Mouse (Mus musculus): ENCODE measurements around the gene Ndufs1. TPM values are rescaled to one million over a fixed set of nuclear protein-coding genes. Genes with fewer than 3 reads are reported as not detected.

The Ndufs1 gene
- total RNA-seq, 1 experiment from 2014 or later: 101 TPM

GRCm38 (mm10) chr1:63126206-63126605 is 50.4 kb downstream of the Ndufs1 start:
- no peak for ATAC-seq (ENCODE audit: extremely low read depth, insufficient number of reproducible peaks, low FRiP score, poor library complexity, severe bottlenecking)

- ATAC-seq (ENCODE audit: extremely low read depth, insufficient number of reproducible peaks, low FRiP score, poor library complexity, severe bottlenecking): no peak
Measured at GRCm38 (mm10) chr1:63123823-63124450, 52.7 kb downstream of the Ndufs1 start.

GRCm38 (mm10) chr1:63122005-63122404 is 54.6 kb downstream of the Ndufs1 start:
- ATAC-seq (ENCODE audit: extremely low read depth, insufficient number of reproducible peaks, low FRiP score, poor library complexity, severe bottlenecking): no peak

- no peak for ATAC-seq (ENCODE audit: extremely low read depth, insufficient number of reproducible peaks, low FRiP score, poor library complexity, severe bottlenecking)
Measured at GRCm38 (mm10) chr1:63120382-63120781, 56.3 kb downstream of the Ndufs1 start.

GRCm38 (mm10) chr1:63119675-63120074 is 57.0 kb downstream of the Ndufs1 start:
- ATAC-seq (ENCODE audit: extremely low read depth, insufficient number of reproducible peaks, low FRiP score, poor library complexity, severe bottlenecking): peak; percentile 45; the same call in 1 of the 2 replicates

GRCm38 (mm10) chr1:63115540-63115939 is 61.1 kb downstream of the Ndufs1 start:
- ATAC-seq (ENCODE audit: extremely low read depth, insufficient number of reproducible peaks, low FRiP score, poor library complexity, severe bottlenecking): no peak

GRCm38 (mm10) chr1:63115096-63115495 is 61.5 kb downstream of the Ndufs1 start:
- ATAC-seq (ENCODE audit: extremely low read depth, insufficient number of reproducible peaks, low FRiP score, poor library complexity, severe bottlenecking): no peak

- peak; percentile 92 for ATAC-seq (ENCODE audit: extremely low read depth, insufficient number of reproducible peaks, low FRiP score, poor library complexity, severe bottlenecking)
Measured at GRCm38 (mm10) chr1:63114136-63114781, 62.4 kb downstream of the Ndufs1 start, which contains the start of gene Ino80d. Gene Ino80d (minus strand): TSS chr1:63114667.

GRCm38 (mm10) chr1:63113274-63114135 is 63.1 kb downstream of the Ndufs1 start:
- ATAC-seq (ENCODE audit: extremely low read depth, insufficient number of reproducible peaks, low FRiP score, poor library complexity, severe bottlenecking): no peak

DNA sequence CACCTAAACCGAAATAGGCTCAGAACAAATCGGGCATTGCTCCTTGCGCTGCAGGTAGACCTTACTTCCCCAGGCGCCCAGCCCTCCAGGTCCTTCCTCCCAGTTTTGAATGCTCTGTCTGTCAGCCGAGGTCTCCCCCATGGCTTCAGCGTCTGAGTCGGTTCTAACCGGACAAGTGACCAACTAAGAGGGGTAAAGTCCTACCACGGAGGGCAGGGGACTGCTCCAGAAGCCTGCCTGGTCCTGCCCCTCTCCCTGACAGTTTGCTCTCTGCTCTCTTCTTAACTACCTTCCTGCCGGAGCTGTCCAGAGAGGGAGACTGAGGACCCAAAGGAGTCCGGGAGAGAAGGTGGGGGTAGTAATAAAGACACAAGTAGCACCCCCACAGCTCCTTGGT is 63.8 kb downstream of the Ndufs1 start:
- 0 out of 2 replicates have a peak, but pooled peaks have one; percentile 3 for ATAC-seq (ENCODE audit: extremely low read depth, insufficient number of reproducible peaks, low FRiP score, poor library complexity, severe bottlenecking)

DNA sequence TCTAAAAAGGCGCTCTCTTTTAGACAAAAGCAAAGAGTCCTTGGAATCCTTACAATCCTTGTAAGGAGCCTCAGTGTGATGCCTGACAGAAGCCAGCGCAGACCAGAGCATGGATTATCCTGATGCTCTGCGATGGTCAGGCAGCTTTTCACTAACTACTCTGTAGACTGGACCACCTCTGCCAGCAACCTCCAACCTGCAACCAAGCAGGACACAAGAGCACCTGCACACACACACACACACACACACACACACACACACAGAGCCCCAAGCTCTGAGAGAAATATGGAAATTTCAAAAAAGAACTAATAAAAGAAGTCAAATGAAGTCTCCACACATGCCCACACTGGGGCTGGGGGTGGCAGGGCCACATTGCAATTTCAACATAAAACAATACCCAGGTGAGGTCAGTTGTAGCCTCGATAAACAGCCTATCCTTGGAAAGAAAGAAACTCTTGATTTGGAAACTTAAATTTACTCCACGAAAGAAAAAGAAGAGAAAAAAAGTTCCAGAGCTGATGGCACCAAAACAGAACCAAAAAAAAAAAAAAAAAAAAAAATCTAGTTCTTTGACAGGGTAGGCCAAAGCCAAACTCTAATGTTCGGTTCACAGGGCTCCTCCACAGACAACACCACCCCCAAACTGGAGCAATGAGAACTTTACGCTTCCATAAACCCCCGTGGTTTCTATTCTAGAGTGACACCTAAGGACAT is 64.3 kb downstream of the Ndufs1 start:
- no peak for ATAC-seq (ENCODE audit: extremely low read depth, insufficient number of reproducible peaks, low FRiP score, poor library complexity, severe bottlenecking)

DNA sequence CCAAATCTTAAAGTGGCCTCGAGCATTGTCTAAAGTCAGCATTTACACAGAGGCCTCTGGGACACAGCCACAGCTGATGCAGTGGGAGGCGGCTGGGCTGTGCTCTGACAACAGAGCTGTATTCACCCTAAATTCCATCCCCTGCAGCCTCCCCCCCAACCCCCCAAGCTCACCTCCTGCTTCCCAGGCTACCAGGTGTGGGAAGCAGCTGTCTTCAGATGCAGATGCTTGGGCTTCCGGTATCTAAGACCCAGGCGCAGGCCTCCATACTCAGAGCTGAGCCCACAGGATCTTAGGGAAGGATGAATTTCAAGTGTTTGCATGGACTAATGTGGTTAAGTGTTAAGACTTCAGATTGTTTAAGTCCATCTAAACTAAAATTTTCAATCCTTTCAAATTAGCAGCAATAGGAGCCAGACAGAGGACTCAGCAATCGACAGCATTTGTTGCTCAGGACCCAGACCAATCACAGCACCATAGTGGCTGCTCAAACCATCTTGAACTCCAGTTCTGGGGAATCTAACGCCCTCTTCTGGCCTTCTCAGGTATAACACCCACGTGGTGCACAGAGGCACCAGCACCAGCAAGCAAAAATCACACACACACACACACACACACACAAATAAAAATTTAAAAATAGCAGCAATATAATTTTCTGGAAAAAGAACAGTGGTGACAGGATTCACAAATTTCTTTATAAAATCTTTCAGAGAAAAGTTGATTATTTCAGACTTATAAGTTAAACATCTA is 65.9 kb downstream of the Ndufs1 start:
- no peak for ATAC-seq (ENCODE audit: extremely low read depth, insufficient number of reproducible peaks, low FRiP score, poor library complexity, severe bottlenecking)

DNA sequence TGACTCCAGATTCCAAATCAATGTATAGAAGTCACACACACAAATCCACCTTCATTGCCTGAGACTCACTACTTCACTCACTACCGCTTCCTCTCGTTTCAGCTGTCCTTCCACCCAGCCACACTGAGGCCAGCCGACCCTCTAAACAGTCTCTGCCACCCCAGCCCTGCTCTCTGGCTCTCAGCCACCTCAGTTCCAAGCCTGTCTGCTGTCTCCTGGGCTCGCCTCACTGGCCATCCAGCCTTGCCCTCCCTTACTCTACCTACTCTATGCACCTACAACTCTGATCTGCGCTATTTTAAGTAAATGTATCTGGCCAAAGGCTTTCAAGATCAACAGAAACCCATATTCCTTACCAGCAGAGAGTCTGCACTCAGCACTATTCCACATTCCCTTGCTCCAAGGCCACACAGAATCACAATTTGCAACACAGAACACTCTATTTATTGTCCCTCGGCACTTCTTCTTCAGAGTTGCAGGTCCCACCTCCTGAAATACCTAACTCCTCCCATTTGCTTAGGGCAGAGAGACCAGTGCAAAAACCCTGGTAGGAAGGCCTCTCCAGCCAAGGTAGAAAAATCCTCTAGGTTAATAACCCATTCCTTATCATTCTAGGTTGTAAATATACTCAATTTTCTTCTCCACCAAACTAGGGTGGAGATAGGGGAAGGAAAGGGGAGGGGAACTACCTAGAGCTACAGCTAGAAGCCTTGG is 68.9 kb downstream of the Ndufs1 start:
- ATAC-seq (ENCODE audit: extremely low read depth, insufficient number of reproducible peaks, low FRiP score, poor library complexity, severe bottlenecking): no peak

DNA sequence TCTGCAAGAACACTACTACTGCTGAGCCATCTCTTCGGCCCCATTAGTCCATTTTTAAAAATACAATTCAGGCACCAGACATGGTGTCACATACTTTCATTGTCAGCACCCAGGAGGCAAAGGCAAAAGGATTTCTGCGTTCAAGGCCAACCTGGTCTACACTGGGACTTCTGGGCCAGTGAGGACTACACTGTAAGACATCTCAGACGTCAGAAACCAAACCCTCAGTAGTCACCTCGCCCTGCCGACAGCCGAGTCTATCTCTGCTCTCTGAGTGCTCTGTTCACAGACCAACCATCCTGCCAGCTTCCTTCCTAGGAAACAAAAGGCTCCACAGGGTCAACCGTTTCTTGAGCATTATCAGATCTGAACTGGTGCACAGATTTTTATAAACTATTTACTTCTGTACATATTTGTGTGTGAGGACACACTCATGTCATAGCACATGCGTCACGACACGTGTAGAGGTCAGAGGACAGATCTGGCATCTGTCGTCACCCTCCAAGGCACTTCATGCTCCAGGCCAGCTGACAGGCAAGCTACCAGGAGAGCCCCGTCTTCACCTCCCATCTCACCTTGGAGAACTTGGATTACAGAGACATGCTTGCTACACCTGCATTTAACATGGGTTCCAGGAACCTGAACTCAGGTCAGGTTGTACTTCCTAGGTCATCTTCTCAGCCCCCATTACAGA is 73.7 kb downstream of the Ndufs1 start:
- ATAC-seq (ENCODE audit: extremely low read depth, insufficient number of reproducible peaks, low FRiP score, poor library complexity, severe bottlenecking): no peak

GRCm38 (mm10) chr1:63100196-63100595 is 76.4 kb downstream of the Ndufs1 start:
- ATAC-seq (ENCODE audit: extremely low read depth, insufficient number of reproducible peaks, low FRiP score, poor library complexity, severe bottlenecking): no peak

GRCm38 (mm10) chr1:63098831-63099230 is 77.8 kb downstream of the Ndufs1 start:
- ATAC-seq (ENCODE audit: extremely low read depth, insufficient number of reproducible peaks, low FRiP score, poor library complexity, severe bottlenecking): no peak

- ATAC-seq (ENCODE audit: extremely low read depth, insufficient number of reproducible peaks, low FRiP score, poor library complexity, severe bottlenecking): no peak
Measured at GRCm38 (mm10) chr1:63096071-63096470, 80.6 kb downstream of the Ndufs1 start.

Data from neutrophil, adult 5-6 weeks (primary cell).